Mouse (Mus musculus) activated CD4-positive, CD25-positive, alpha-beta regulatory T cell, adult 4 months (primary cell): Measurements from ENCODE around the gene Tmem63b. TPM values are rescaled to one million over a fixed set of nuclear protein-coding genes. Genes with fewer than 3 reads are reported as not detected.
"Not testable (repeated sequence)": the region's sequence is repeated elsewhere in the genome, so short reads cannot be mapped to it uniquely, and the experiment has no call there.

Source experiments
- ATAC-seq: one replicate; pipeline ENCODE4 v1.8.0; 2017
- polyA plus RNA-seq, 2 experiments: library from polyadenylated mRNA; unstranded; fragments of 100-300 nt; shearing (Covaris generic); gene quantifications; one replicate each; pipeline ENCODE4 v1.2.1; 2017

Tmem63b gene
- polyA plus RNA-seq, 2 experiments from 2014 or later: 2.7 to 3.6 TPM

DNA sequence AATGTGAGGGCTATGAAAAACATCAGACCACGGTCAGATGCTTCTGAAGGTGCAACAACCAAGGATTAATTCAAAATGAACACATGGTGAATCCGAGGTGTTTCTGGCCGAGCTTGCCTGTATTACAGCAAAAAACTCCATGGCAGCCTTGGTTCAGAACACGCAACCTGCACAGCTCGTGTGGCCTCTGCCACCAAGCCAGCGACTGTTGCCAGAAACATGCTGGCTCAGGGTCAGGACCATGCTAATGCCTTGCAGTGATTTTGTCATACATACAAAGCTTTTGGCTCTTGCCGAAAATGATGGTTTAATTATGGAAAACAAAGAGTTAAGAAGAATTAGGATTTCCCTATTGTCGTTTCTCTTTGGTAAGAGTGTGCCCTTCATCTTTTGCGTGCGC, 18.7 kb downstream of the Tmem63b start:
- ATAC-seq: no peak

DNA sequence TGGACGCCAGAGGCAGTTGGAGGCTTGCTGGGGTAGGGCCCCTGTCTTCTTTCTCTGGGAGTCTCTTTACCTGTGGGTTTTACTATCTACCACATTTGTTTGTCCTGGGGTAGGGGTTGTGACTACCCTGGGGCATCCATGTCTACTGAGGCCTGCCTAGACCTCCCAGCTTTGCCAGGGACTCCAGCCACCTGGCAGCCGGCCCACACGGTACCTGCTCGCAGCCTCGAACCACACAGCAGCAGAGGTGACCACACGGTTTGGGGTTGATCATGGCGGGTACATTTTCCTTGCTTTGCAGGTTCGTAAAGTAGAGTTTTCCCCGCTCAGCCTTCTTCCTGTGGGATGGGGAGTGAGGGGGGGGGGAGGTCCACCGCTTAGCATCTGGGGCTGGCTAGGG, 19.2 kb downstream of the Tmem63b start:
- no peak for ATAC-seq

DNA sequence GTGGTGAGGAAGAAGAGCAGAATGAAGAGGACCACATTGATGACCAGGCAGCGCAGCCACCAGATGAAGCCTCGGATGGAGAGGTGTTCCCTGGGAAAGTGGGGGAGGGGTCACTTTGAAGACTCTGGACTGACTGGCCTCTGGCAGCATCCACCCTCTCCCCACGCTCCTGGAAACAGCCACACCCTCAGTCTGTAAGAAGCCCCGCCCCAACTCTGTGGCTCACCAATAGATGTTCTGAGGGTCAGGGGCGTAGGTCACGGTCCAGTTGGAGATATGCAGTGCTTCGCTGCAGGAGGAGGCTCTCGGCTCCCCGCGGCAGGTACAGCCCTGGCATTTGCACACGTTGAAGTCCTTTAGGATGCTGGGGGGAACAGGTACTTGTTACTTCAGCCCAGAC, 20.6 kb downstream of the Tmem63b start:
- ATAC-seq: no peak

DNA sequence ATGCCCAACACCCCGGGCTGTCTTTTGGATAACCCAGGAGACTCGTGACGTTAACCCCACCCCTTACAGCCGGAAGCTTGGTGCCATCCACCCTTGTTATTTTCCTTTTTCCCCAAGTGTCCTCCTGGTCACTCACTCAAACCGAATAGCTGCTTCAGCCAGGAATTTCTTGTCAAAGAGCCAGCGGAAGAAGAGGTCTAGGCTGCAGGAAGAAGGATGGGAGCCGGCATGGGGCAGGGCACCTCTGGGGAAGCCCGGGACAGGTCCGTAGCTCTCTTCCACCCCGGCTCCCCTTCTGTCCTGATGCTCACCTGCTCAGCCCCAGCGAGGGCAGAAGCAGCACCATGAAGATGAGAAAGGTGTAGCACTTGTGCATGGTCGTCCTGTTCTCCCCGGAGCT, 22.1 kb downstream of the Tmem63b start:
- ATAC-seq: no peak

DNA sequence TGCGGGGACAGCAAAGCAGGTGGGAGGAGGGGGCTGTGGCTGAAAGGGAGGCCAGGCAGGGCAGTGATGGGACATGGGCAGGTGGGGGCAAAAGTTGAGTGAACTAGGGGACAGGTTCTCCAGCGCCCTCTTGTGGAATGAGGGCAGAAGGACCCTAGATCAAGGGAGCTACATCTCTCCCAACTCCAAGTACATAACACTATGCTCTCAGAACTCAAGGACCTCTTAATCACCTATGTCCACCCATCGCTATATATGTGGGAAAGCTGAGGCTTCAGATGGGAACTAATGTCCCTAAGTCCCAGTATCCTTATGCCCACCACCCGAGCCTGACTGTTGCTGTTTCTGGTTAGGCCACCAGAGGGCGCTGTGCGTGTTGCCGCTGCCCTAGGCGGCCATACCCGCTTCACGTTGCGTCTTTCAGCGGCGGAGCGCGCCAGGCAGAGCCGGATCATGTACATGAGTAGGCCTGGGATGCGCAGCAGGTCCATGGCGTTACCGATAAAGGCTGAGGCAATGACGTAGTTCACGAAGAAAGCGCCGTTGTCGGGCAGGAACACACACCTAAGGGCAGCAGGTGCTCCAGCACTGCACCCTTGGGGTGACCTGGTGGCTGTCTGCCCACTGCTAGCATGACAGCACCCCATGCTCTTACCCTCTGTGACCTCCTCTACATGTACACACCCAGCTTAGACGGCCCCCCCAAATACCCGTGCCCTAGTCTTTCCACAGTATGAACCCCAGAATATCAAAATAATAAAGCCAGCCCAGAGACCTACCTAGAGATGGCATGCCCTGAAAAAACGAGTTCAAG, 23.4 kb downstream of the Tmem63b start:
- peak; percentile 72 for ATAC-seq

DNA sequence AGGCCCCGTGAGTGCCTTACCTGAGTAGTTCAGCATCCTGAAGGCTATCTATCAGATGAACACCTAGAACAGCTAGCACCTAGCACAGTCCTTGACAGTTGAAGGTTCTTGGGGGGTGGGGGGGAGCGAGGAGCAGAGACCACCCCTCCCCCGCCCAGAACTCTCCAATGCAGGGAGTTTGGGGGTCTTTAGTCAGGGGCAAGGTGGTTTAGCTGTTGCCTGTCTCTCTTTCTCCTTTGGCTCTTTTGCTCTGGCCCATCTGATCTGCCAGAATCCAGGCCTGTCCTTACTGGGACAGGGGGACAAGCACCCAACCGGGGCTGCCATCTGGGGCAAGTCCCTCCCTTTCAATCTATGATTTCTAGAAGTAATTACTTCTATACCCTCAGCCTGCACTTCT, 27.5 kb downstream of the Tmem63b start, which contains the start of gene Capn11:
Gene Capn11, minus strand, starts transcription at position 101 of the 400 bp plus-strand sequence.
- no peak for ATAC-seq

DNA sequence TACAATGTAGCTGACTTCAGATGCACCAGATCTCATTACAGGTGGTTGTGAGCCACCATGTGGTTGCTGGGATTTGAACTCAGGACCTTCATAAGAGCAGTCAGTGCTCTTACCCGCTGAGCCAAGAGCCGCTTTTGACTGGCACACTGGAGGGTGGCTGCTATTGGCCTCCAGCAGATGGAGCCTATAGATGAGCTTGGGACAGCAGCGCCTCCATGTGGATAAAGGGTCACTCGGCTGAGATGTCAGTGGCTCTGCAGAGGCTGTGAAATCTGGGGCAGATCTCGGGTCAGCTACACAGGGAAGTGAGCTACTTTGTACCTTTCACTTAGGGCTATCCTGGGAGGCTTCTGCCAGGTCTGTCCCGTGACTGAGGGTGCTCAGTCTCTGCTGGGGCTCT, 30.9 kb downstream of the Tmem63b start:
- no peak for ATAC-seq

DNA sequence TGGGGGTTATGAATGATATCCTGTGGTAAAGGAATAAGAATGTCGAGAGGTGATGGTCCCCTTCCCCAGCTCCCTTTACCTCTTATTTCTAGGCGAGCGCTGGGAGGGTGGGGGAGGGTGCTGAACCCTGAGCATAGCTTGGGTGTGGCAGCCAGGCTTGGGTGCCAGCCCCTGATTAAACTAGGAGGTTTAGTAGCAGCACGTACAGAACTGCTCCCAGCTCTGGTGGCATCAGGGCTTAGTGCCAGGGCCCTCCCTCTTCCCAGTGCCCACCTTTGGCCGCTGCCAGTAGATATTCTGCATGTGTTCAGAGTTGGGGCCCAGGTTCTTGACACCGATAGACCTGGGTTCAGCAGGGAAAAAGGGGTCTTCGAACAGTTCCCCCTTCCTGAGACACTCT, 33.5 kb downstream of the Tmem63b start:
- ATAC-seq: no peak

DNA sequence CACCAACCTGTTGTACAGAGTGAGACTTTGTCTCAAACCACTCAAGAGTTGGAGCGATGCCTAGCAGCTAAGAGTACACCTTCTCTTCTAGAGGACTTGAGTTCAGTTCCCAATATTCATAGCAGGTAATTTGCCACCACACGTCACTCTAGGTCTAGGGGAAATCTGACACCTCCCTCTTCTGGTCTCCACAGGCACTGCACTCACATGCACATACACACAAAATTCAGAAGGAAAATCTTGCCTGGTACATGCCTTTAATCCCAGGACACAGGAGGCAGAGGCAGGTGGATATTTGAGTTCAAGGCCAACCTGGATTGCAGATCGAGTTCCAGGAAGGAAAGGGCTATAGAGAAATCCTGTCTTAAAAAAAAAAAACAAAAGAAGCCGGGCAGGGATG, 42.5 kb downstream of the Tmem63b start:
- ATAC-seq: no peak

DNA sequence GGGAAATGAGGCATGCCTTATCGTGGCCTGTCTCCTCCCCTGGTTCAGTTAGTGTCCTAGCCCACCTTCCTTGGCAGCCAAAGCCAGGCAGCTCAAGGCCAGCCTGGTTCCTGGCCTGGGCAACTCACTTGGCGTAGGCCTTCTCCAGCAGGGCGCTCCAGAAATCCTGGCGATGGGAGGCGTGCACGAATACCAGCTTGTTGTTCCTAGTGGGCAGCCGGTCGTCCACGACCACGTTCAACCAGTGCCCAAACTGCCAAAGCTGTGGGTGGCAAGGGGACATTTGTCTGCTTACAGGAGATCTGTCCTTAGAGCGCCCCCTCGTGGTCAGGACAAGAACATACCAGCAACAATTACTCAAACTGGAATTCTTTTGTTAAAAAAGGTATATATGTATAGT, 44.0 kb downstream of the Tmem63b start:
- no peak for ATAC-seq

DNA sequence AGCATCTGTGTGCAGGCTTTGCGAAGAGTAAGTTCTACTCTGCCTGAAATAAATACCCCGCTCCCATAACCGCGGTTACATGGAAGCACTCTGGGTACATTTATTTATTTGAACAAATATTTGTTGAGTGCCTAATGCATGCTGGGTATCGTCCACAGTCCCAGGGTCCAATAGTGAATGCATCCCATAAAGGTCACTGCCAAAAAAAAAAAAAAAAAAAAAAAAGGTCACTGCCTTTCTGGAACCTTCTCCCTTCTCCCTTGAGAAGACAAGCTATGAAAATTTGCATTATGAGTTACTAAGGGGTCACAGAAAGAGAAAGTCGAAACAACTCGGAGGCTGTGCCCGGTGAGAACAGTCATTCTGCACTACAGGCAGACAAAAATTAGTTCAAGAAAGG, 44.7 kb downstream of the Tmem63b start:
- no peak for ATAC-seq

DNA sequence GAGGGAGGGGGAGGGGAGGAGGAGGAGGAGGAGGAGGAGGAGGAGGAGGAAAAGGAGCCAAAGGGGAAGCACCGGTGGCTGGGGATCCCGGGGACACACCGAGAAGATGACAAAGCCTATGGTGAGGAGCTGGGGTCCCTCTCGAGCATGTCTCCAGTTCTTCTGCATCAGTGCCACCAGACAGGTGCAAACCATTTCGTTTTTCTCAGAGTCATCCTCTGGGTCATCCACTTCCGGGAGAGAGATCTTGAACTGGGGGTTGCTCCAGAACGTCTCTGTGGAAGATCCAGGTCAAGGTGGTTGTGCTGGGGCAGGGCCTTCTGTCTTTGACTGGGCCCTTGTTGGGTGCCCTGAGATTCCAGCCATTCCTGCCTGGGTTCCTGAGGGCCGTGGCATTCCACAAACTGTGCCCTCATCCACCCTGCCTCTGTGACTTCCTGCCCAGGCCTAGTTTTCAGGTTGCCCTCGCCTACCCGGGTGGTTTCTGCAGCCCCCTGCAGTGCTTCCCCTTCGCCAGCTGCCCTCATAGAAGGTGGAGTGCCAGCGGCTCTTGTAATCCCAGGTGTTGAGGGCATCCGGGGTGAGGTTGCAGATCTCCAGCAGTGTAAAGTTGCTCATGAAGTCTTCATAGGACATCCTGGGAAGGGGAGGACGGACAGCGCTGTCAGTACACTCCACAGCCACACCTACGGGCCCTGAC, 48.0 kb downstream of the Tmem63b start:
- no peak for ATAC-seq

DNA sequence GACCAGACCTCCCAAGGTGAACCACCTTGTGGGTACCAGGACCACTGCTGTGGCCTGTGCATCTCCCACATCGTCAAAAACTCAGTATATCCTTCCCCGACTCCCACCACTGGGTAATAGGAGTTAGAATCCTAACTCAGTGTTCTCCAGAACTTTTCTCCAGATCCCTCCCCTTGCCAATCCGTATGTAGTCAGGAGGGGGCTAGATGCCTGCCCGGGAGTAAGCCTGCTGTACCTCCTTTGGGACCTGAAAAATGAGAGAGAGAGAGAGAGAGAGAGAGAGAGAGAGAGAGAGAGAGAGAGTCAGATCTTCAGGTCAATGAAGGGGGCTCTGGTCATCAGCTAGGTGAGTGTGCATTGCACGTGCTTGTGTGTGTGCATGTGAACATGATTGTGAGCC, 52.7 kb downstream of the Tmem63b start:
- no peak for ATAC-seq

DNA sequence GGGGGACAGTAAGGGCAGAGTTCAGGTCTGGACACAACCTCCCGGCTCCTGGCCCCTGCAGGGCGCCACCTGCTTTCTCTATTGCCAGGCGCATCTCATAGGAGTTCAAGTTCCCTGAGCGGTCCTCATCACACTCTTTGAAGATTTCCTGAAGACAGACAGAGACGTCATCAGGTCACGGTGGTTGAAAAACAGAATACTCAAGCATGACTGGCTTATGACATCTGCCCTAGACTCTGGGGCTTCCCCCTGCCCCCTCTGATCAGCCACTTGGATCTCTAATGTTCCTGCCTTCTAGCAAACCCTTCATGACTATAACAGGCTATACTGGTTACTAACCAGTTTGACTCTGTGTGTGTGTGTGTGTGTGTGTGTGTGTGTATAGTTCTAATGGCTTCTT, 54.8 kb downstream of the Tmem63b start:
- ATAC-seq: peak; percentile 83

DNA sequence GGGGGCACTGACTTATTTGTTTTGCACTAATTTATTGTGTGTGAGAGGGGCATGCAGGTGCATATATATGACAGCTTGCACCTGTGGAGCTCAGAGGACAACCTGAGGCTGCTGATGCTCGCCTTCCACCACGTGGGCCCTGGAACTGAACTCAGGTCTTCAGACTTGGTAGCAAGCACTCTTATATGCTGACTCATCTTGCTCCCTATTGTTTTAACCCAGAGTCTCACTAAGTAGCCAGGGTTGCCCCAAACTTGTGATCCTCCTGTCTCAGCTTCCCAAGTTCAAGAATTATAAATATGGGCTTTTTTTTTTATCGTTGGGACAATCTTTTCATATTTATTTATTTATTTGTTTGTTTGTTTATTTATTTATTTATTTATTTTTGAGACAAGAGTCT, 55.7 kb downstream of the Tmem63b start:
- ATAC-seq: no peak

DNA sequence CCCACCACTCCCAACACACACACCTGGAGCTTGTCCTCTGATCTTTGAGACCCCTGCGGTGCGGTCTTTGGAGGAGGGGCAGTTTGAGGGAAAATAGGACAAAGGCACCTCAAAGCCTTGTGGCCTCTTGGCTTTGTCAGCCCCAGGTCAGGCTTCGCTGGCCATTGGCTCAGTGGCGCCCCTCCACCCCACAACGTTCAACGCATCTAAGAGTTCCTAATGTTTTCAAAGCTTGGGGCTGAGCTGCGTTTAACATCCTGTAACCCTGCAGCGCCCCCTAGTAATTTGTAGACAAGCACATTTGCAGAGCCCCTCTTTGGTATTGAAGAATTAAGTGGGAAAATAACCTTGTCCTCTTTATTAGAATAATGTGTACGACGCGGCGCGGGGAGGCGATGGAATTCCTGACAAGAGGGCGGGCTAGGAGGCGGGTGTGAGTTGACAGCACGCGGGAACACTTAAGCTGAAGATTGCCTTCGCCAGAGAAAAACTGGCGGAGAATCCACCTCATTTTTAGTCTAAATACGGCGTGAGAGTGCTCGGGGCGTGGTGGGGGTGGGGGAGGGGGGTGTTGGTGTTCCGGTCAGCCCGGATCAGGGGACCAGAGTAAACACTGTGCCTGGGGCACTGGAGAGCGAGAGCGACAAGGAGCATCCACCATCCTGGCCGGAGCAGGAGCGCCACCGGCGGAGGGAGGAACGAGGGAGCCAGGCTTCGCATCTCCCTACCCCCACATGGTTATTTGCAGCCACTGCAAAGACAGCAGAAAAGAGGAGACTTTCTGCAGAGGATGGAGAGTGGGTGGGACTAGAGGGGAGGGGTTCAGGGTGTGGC, 56.6 kb downstream of the Tmem63b start:
- no peak for ATAC-seq

DNA sequence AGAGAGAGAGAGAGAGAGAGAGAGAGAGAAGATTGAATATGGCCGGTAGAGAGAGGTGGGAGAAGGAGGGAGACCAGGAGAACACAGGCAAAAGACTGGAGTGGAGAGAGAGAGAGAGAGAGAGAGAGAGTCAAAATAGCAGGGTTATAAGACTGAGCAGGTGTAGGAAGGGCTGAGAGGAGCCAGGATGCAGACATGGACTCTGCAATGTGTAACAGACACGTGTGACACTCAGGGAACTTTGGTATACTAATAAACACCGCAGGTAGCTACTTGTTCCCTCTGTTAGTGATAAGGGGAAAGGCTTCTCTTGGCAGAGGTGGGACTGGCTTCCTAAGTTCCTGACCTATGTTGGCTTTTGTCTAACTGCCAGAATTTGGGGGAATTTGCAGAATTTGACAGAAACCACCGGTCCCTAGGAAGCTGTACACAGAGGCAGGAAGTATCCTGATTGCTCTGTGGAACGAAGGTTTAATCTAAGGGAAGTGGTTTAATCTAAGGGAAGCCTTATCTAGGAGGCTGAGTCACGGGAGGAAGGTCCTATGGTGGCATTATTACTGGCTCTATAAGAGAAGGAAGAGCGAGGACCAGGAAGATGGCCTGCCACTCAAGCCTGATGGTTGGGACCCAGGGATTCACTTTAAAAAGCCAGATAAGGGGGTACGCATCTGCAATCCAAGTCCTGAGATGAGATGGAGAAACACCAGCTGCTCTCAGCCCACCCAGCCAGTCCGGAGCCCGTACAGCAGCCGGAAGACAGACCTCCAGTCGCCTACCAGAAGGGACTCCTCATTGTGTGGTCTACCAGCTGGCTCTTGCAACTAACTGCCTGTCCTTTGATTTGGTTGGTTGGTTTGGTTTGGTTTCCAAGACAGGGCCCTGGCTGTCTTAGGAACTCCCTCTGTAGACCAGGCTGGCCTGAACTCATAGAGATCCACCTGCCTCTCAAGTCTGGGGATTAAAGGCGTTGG, 57.5 kb downstream of the Tmem63b start:
- ATAC-seq: no peak

DNA sequence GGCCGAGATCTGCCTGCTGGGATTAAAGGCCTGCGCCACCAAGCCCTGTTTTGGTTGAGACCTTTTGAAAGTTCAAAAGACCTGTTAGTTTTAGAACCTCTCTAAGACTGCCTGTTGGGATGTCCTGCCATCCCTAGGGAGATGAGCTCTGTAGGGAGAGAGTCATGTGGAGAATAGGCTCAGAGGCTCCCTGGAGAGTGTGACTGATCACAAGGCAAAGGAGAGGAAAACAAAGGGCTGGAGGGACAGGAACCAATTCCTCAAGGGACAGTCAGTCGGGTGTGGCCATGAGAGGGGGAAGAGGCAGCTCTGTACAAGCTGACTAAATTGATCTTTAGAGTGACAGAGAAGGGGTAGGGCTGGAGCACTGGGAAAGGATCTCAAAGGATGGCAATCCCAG, 58.5 kb downstream of the Tmem63b start:
- ATAC-seq: no peak

DNA sequence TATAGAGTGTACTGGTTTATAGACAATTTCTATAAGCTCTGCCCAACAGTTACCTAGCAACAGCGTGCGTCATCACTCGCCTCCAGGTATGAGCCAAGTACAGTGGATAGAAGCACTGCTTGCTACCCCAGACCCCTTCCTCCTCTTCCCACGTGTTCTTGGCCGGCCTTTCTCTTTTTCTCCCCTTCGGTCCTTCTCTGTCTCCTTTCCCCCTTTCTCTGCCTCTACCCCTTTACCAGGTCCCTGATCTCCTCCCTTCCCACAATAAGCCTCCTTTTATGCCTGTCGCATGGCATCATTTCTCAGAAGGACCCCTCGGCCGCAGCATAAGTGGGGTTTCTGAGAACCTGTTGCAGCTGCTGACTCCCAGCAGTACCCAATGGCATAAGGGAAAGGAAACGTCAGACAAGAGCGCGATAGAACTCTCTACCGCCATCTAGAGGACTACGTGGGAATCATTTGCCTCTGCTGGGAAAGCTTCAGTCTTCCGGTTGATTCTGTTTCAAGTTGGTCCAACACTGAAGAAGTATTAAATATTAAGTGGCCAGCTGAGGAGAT, 60.0 kb downstream of the Tmem63b start:
- peak; percentile 91 for ATAC-seq

DNA sequence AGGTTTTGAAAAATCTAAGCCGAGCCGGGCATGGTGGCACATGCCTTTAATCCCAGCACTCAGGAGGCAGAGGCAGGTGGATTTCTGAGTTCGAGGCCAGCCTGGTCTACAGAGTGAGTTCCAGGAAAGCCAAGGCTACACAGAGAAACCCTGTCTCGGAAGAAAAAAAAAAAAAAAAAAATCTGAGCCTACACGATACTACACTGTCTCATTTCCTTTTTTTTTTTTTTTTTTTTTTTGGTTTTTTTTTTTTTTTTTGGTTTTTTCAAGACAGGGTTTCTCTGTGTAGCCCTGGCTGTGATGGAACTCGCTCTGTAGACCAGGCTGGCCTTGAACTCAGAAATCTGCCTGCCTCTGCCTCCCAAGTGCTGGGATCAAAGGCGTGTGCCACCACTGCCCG, 63.3 kb downstream of the Tmem63b start:
- ATAC-seq: not testable (repeated sequence)

DNA sequence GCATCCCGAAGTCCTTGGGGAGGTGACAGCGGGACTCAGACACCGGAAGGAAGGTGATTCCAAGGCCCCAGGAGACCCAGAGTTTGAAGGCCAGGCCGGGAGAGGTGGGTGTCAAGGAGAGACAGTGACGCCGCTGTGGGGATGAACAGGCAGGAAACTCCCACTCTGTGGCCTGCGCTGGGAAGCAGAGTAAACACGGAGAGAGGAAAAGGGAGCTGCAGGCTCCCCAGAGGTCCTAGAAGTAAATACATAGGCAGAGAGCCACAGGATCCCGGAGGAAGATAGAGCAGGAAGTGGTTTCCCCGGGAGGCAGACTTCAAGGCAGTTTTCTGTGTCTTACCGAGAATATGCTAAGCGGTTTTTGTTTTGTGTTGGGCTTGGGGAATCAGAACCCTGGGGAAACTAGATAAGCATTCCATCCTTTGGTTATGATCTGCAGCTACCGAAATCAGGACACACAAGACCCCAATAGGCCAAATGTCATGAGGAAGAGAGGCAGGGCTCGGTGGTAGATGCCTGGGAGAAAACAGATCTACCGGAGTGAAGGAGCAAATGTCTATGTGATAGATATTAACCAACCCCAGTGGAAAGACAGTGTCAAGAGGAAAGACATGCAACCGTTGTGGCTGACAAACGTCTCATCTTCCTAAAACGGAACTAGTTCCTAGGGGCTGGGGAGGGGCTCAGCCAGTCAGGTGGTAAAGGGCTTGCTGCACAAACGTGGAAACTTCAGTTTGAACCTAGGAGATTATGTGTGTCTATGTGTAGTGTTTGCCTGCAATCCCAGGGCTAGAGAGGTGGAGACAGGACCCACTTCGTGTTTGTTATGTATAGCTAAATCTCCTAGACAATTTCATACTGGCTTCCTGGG, 67.1 kb downstream of the Tmem63b start:
- ATAC-seq: peak; percentile 60
